Mouse (Mus musculus): ENCODE measurements at regions not wholly inside any gene's neighbourhood (a gene's known extent, or its start where the extent isn't known, plus 50 kb on each side); places are given as distances from the start of the nearest gene placed in this dataset.

DNA sequence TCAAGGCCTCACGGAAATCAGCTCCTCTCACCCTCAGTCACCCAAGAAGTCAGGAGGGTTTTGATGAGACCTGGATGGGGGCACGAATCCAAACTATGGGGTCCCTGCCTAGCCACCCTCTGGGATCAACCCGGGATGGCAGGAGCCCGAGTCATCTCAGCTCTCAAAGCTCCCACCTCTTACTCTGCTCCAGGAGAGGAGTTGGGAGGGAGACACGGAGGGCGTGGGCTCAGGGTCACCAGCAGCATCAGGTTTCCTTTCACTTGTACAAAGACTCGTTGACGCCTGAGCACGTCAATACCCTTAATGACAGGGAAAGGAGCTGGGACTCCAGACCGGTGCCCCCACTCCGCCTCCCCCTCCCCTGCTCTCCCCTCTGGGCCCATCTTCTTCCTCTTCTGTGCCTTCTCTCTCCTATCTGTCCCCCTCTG lies 60.8 kb upstream of the Casz1 start:
- H3K4me3 ChIP-seq (ENCODE audit: low read length): no peak overlapping the region
- no peak; the same call in 1 of the 2 replicates for ATAC-seq
- H3K9ac ChIP-seq (ENCODE audit: low read depth, low read length): no peak overlapping the region
- H3K27ac ChIP-seq (ENCODE audit: low read depth, low read length): no peak overlapping the region
- H3K9me3 ChIP-seq (ENCODE audit: control insufficient read depth, low read length): no peaks in the 10 kb centered on the region
- H3K4me2 ChIP-seq (ENCODE audit: low read length): peak overlapping the region; percentile 92
- peaks cover 10% of the 10 kb centered on the region for H3K4me1 ChIP-seq (ENCODE audit: control insufficient read depth, insufficient read depth, low read depth, low read length)
- no peaks in the 10 kb centered on the region for H3K36me3 ChIP-seq (ENCODE audit: control insufficient read depth, insufficient read depth, low read length)
- WGBS: 22% methylated on average over 11 of the region's 11 CpGs
- peaks cover 19% of the 10 kb centered on the region for H3K27me3 ChIP-seq (replicated peaks; ENCODE audit: control insufficient read depth, insufficient read depth, low read length)

DNA sequence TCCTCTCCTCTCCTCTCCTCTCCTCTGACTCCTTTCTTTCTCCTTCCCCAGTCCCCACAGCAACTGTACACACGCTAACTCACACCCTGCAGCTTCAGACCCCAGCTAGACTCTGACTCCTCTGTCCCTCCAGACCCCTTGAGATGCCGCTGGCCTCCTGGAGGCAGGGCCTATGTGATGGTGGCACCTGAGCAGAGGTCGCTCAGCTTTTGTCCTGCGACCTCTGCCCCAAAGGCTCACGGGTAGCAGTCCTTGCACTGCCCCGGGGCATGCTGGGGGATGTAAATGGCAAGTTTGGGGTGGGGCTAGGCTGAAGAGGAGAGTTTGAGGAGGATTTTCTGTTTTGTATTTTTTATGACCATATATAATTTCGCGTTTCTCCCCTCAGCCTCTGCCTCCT lies 60.2 kb upstream of the Casz1 start:
- H3K4me3 ChIP-seq (ENCODE audit: low read length): no peak overlapping the region
- no peaks in the 10 kb centered on the region for H3K9me3 ChIP-seq (ENCODE audit: control insufficient read depth, low read length)
- H3K4me1 ChIP-seq (ENCODE audit: control insufficient read depth, insufficient read depth, low read depth, low read length): peaks cover 10% of the 10 kb centered on the region
- H3K36me3 ChIP-seq (ENCODE audit: control insufficient read depth, insufficient read depth, low read length): no peaks in the 10 kb centered on the region
- 44% methylated on average over 8 of the region's 8 CpGs for WGBS
- ATAC-seq: no peak
- H3K4me2 ChIP-seq (ENCODE audit: low read length): no peak overlapping the region
- no peak overlapping the region for H3K9ac ChIP-seq (ENCODE audit: low read depth, low read length)
- peaks cover 25% of the 10 kb centered on the region for H3K27me3 ChIP-seq (replicated peaks; ENCODE audit: control insufficient read depth, insufficient read depth, low read length)
- H3K27ac ChIP-seq (ENCODE audit: low read depth, low read length): peak overlapping the region; percentile 48; the same call in 1 of the 2 replicates

DNA sequence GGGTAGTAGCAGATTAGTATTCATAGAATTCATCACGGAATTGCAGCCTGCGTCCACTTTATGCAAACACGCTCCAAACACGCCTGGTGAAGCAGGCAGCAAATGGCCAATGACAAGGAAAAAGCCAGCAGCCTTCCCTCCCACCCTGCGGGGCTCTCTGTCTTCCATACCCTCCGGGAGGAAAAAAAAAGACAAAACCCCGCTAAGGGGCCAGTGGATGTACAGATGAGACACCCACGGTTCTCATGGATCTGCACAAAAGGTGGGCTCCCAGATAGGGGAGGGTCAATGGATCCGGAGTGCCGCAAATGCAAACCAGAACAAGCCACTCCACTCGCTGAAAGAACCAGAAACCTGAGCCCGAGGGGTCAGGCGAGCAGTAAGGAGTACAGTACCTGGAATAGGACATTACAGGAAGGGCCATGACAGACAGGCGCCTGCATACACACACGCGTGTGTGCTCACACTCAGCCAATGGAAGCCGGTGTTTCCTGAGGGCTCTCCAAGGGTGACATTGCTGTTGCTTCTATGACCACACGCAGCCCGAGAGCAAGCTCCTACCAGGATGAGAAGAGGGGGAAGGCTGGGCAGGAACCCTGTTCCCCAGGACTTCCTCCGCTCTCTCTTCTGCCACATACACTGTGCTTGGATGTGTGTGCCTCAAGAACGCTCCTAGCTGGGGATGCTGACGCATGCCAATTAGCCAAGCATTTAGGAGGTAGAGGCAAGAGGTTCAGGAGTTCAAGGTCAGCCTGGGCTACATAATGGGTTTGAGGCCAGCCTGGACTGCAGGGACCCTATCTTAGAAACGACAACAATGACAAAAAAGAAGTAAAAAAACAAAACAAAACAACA lies 57.5 kb upstream of the Casz1 start:
- Histone ChIP-seq H3K9ac (ENCODE audit: low read depth, low read length) (no peak overlapping the region; the same call in 1 of the 2 replicates), H3K36me3 (ENCODE audit: control insufficient read depth, insufficient read depth, low read length) (no peaks in the 10 kb centered on the region), H3K4me2 (ENCODE audit: low read length) (no peak overlapping the region), H3K27me3 (replicated peaks; ENCODE audit: control insufficient read depth, insufficient read depth, low read length) (peaks cover 21% of the 10 kb centered on the region), H3K4me3 (ENCODE audit: low read length) (no peak overlapping the region), H3K9me3 (ENCODE audit: control insufficient read depth, low read length) (no peaks in the 10 kb centered on the region), H3K27ac (ENCODE audit: low read depth, low read length) (no peak overlapping the region), H3K4me1 (ENCODE audit: control insufficient read depth, insufficient read depth, low read depth, low read length) (peaks cover 10% of the 10 kb centered on the region)
- WGBS: 37% methylated on average over 23 of the region's 23 CpGs
- ATAC-seq: no peak

DNA sequence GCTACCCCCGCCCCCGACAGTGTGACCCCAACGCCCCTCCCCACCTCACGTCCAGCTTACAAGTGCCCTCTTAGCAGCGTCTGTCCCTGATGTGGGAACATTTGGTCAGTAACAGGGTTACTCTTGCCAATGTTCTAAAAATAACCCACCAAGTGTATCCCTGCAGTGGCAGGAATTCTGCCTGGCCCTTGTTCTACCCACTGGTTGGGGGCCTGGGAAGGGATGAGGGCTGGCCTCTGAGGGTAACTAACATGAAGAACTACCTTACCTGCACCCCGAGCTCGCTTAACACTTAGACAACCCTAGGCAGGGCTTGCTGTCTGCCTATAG lies 56.9 kb upstream of the Casz1 start:
- 80% methylated on average over 7 of the region's 7 CpGs for WGBS
- ATAC-seq: no peak
- peaks cover 10% of the 10 kb centered on the region for H3K4me1 ChIP-seq (ENCODE audit: control insufficient read depth, insufficient read depth, low read depth, low read length)
- no peak overlapping the region for H3K4me3 ChIP-seq (ENCODE audit: low read length)
- no peaks in the 10 kb centered on the region for H3K9me3 ChIP-seq (ENCODE audit: control insufficient read depth, low read length)
- H3K27me3 ChIP-seq (replicated peaks; ENCODE audit: control insufficient read depth, insufficient read depth, low read length): peaks cover 21% of the 10 kb centered on the region
- no peak overlapping the region for H3K9ac ChIP-seq (ENCODE audit: low read depth, low read length)
- no peak overlapping the region for H3K4me2 ChIP-seq (ENCODE audit: low read length)
- H3K27ac ChIP-seq (ENCODE audit: low read depth, low read length): no peak overlapping the region
- H3K36me3 ChIP-seq (ENCODE audit: control insufficient read depth, insufficient read depth, low read length): no peaks in the 10 kb centered on the region

DNA sequence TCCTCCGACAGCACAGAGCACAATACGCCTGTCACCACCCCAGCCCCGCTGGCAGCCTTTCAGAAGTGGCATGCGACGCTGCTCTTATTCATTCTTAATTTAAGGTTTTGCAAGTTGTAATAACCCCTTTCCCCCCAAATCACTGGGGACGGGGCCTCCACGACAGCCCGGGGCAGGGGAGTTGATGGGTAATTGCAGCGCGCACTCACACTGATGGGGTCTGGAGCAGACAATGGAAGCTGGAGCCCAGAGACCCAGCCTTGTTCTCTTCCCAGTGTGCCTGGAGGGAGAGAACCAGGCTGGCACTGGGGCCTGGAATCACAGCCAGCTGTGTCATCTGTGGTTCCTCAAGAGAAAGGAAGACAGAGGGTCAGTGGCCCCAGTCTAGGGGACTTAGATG lies 54.2 kb upstream of the Casz1 start:
- Histone ChIP-seq H3K36me3 (ENCODE audit: control insufficient read depth, insufficient read depth, low read length) (no peaks in the 10 kb centered on the region), H3K27me3 (replicated peaks; ENCODE audit: control insufficient read depth, insufficient read depth, low read length) (peaks cover 20% of the 10 kb centered on the region), H3K4me1 (ENCODE audit: control insufficient read depth, insufficient read depth, low read depth, low read length) (peaks cover 4% of the 10 kb centered on the region; the same call in 1 of the 2 replicates), H3K4me2 (ENCODE audit: low read length) (no peak overlapping the region), H3K27ac (ENCODE audit: low read depth, low read length) (no peak overlapping the region), H3K9me3 (ENCODE audit: control insufficient read depth, low read length) (no peaks in the 10 kb centered on the region), H3K4me3 (ENCODE audit: low read length) (no peak overlapping the region), H3K9ac (ENCODE audit: low read depth, low read length) (no peak overlapping the region)
- no peak for ATAC-seq
- WGBS: 48% methylated on average over 10 of the region's 10 CpGs

DNA sequence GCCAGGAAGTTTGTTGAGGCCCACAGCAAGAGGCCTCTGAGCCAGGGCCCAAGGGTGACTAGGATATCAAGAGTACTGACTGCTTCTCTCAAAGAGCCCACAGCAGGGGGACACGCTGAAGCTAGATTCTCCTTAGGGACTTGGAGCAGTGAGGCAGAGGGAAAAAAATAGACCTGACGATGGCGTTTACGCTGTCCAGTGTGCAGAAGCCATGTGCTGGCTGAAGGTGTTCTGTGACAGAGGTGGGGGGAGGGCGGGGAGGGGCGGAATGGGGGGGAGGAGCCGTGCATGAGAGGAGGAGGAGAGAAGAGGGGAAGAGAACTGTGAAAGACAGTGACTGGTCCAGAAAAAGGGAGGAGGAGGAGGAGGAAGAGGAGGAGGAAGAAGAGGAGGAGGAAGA lies 52.6 kb upstream of the Casz1 start:
- Histone ChIP-seq H3K4me3 (ENCODE audit: low read length) (no peak overlapping the region), H3K4me2 (ENCODE audit: low read length) (no peak overlapping the region), H3K4me1 (ENCODE audit: control insufficient read depth, insufficient read depth, low read depth, low read length) (peaks cover 2% of the 10 kb centered on the region; the same call in 1 of the 2 replicates), H3K27ac (ENCODE audit: low read depth, low read length) (no peak overlapping the region), H3K9ac (ENCODE audit: low read depth, low read length) (no peak overlapping the region), H3K9me3 (ENCODE audit: control insufficient read depth, low read length) (no peaks in the 10 kb centered on the region), H3K27me3 (replicated peaks; ENCODE audit: control insufficient read depth, insufficient read depth, low read length) (peaks cover 20% of the 10 kb centered on the region), H3K36me3 (ENCODE audit: control insufficient read depth, insufficient read depth, low read length) (no peaks in the 10 kb centered on the region)
- ATAC-seq: no peak
- WGBS: 60% methylated on average over 7 of the region's 7 CpGs

DNA sequence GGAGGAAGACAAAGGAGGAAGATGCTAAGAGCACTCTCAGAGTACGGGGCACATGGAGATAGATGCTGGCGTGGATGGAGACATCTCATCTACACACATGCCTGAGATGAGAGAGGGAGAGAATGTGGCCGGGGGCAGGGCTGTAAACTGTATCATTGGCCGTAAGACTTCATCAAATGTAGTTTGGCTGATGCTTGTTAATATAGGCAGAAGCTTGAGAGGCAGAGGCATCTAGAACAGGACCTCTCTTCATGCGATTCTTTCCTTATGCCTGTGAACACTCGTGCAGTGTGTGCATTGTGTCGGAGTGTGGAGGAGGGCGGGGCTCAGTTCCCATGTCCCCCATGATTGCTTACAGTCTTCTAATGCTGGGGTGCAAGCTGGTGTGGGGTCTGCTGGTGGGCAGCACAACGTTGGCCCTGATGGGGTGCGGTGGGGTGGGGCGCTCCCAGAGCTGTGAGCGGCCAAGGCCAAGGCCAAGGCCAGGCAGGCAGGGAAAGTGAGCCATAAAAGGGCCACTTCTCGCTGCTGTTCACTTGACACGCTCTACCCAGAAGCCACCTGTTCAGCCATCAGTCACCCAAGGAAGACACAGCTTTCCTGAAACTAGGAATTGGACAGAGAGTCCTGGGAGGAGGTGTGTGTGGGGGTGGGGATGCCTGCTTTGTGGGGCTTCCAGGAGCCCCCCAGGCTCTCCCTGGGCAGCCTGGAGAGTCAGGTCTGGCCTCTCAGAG lies 51.7 kb upstream of the Casz1 start:
- peaks cover 17% of the 10 kb centered on the region for H3K27me3 ChIP-seq (replicated peaks; ENCODE audit: control insufficient read depth, insufficient read depth, low read length)
- H3K36me3 ChIP-seq (ENCODE audit: control insufficient read depth, insufficient read depth, low read length): no peaks in the 10 kb centered on the region
- no peak for ATAC-seq
- 82% methylated on average over 14 of the region's 14 CpGs for WGBS
- no peaks in the 10 kb centered on the region for H3K9me3 ChIP-seq (ENCODE audit: control insufficient read depth, low read length)
- H3K9ac ChIP-seq (ENCODE audit: low read depth, low read length): no peak overlapping the region
- H3K27ac ChIP-seq (ENCODE audit: low read depth, low read length): no peak overlapping the region
- H3K4me1 ChIP-seq (ENCODE audit: control insufficient read depth, insufficient read depth, low read depth, low read length): no peaks in the 10 kb centered on the region
- no peak overlapping the region for H3K4me2 ChIP-seq (ENCODE audit: low read length)
- H3K4me3 ChIP-seq (ENCODE audit: low read length): no peak overlapping the region

DNA sequence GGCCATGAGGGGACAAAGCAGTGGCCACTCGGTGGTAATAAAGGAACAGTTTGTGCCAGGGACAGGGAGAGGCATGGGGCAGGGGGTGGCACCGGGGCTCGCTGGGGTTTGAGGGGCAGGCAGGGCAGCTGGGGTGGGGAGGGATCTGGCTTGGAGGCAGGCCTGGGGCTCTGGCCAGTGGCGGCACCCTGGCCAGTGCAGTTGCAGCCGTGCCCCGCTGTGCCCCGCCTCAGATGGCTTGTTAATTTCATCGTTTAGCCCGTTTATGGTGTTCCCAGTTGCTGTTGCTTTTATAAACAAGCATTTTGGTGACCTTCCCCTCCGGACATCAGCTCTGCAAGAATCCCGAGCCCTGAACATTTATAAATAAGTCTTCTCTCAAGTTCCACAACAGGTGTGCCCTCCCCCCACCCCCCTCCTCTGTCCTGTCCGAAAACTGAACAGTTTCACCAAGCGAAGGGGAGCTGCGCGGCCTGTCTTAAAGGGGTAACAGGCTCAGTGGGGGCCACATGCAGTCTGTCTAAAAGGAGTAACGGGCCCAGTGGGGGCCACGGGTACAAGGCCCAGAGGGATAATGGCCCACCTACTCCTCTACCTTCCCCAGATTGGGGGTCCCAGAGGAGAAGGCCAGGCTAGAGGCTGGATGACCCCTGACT lies 51.0 kb upstream of the Casz1 start:
- Histone ChIP-seq H3K9ac (ENCODE audit: low read depth, low read length) (no peak overlapping the region), H3K27me3 (replicated peaks; ENCODE audit: control insufficient read depth, insufficient read depth, low read length) (peaks cover 17% of the 10 kb centered on the region), H3K27ac (ENCODE audit: low read depth, low read length) (no peak overlapping the region), H3K36me3 (ENCODE audit: control insufficient read depth, insufficient read depth, low read length) (no peaks in the 10 kb centered on the region), H3K4me2 (ENCODE audit: low read length) (no peak overlapping the region), H3K4me3 (ENCODE audit: low read length) (no peak overlapping the region), H3K4me1 (ENCODE audit: control insufficient read depth, insufficient read depth, low read depth, low read length) (no peaks in the 10 kb centered on the region), H3K9me3 (ENCODE audit: control insufficient read depth, low read length) (no peaks in the 10 kb centered on the region)
- 71% methylated on average over 16 of the region's 17 CpGs for WGBS
- ATAC-seq: no peak

DNA sequence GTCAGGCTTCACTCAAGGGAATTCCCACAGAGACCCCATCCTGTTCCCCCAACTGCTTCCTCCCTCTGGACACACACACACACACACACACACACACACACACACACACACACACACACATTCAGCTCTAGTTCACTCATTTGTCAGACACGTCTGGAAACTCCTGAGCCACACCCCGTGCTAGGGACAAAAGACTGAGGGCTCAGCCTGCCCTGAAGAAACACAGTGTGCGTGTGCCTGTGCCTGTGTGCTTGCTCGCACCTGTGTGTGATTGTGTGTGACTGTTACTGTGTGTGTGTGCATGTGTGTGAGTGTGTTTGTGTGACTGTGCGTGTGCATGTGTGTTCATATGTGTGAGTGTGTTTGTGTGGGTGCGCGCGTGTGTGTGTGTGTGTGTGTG lies 50.4 kb upstream of the Casz1 start:
- Histone ChIP-seq H3K27ac (ENCODE audit: low read depth, low read length) (no peak overlapping the region), H3K9ac (ENCODE audit: low read depth, low read length) (no peak overlapping the region), H3K27me3 (replicated peaks; ENCODE audit: control insufficient read depth, insufficient read depth, low read length) (peaks cover 13% of the 10 kb centered on the region), H3K9me3 (ENCODE audit: control insufficient read depth, low read length) (no peaks in the 10 kb centered on the region), H3K4me3 (ENCODE audit: low read length) (no peak overlapping the region), H3K4me1 (ENCODE audit: control insufficient read depth, insufficient read depth, low read depth, low read length) (no peaks in the 10 kb centered on the region), H3K36me3 (ENCODE audit: control insufficient read depth, insufficient read depth, low read length) (no peaks in the 10 kb centered on the region), H3K4me2 (ENCODE audit: low read length) (no peak overlapping the region)
- no peak for ATAC-seq
- 82% methylated on average over 8 of the region's 8 CpGs for WGBS
